Mouse (Mus musculus): Measurements from ENCODE around the gene Bco2. TPM values are rescaled to one million over a fixed set of nuclear protein-coding genes. Genes with fewer than 3 reads are reported as not detected.

Bco2 gene
- polyA plus RNA-seq, 1 experiment: not detected

- no peaks in the 10 kb centered on the region for H3K27me3 ChIP-seq (ENCODE audit: control insufficient read depth, insufficient read depth, low read length, poor library complexity, severe bottlenecking)
- no peak overlapping the region for H3K4me3 ChIP-seq (ENCODE audit: low read depth, low read length)
- H3K9ac ChIP-seq (ENCODE audit: low read depth, poor library complexity, severe bottlenecking): no peak overlapping the region
- no peak for TF ChIP-seq CTCF (IDR thresholded peaks at IDR 0.05; ENCODE audit: low read depth, low read length)
- TF ChIP-seq EP300 (IDR thresholded peaks at IDR 0.05; ENCODE audit: insufficient read depth, low read depth, low read length): no peak
- no peak for TF ChIP-seq POLR2A (IDR thresholded peaks at IDR 0.05; ENCODE audit: insufficient read depth, low read length)
- H3K27ac ChIP-seq (ENCODE audit: insufficient read depth, low read length): no peak overlapping the region
- no peaks in the 10 kb centered on the region for H3K9me3 ChIP-seq (replicated peaks; ENCODE audit: control insufficient read depth, insufficient read depth, low read length, poor library complexity, severe bottlenecking)
- no peaks in the 10 kb centered on the region for H3K4me1 ChIP-seq (ENCODE audit: control insufficient read depth, insufficient read depth, low read length)
- no peaks in the 10 kb centered on the region; the same call in 1 of the 2 replicates for H3K36me3 ChIP-seq (ENCODE audit: control insufficient read depth, insufficient read depth, low read length, poor library complexity, severe bottlenecking)
Measured at GRCm38 (mm10) chr9:50520748-50521147, 34.2 kb downstream of the Bco2 start.

DNA sequence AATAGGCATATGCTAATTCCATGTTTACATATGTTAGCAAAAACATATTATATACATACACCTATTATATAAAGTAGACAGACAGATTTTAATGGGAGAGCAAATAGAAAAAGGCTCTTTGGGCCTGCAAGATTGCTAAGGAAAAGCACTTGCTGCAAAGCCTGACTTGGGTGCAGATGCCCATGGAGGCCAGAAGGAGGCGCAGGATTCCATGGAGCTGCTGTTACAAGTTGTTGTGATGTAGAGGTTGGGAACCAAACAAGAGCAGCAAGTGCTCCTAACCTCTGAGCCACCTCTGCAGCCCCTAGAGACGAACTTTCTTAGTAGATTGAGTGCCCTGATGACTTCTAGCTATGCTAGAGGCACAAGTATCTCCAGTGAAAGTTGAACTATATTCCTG lies 36.2 kb downstream of the Bco2 start:
- no peaks in the 10 kb centered on the region; the same call in 1 of the 2 replicates for H3K36me3 ChIP-seq (ENCODE audit: control insufficient read depth, insufficient read depth, low read length, poor library complexity, severe bottlenecking)
- no peaks in the 10 kb centered on the region for H3K27me3 ChIP-seq (ENCODE audit: control insufficient read depth, insufficient read depth, low read length, poor library complexity, severe bottlenecking)
- no peaks in the 10 kb centered on the region for H3K9me3 ChIP-seq (replicated peaks; ENCODE audit: control insufficient read depth, insufficient read depth, low read length, poor library complexity, severe bottlenecking)
- H3K4me1 ChIP-seq (ENCODE audit: control insufficient read depth, insufficient read depth, low read length): no peaks in the 10 kb centered on the region
- H3K9ac ChIP-seq (ENCODE audit: low read depth, poor library complexity, severe bottlenecking): no peak overlapping the region
- H3K4me3 ChIP-seq (ENCODE audit: low read depth, low read length): no peak overlapping the region
- H3K27ac ChIP-seq (ENCODE audit: insufficient read depth, low read length): no peak overlapping the region
- TF ChIP-seq EP300 (IDR thresholded peaks at IDR 0.05; ENCODE audit: insufficient read depth, low read depth, low read length) (no peak), CTCF (IDR thresholded peaks at IDR 0.05; ENCODE audit: low read depth, low read length) (peak; percentile 81)

GRCm38 (mm10) chr9:50515462-50515861 lies 39.5 kb downstream of the Bco2 start:
- no peak overlapping the region for H3K9ac ChIP-seq (ENCODE audit: low read depth, poor library complexity, severe bottlenecking)
- H3K4me1 ChIP-seq (ENCODE audit: control insufficient read depth, insufficient read depth, low read length): peaks cover 2% of the 10 kb centered on the region
- no peak overlapping the region for H3K27ac ChIP-seq (ENCODE audit: insufficient read depth, low read length)
- TF ChIP-seq CTCF (IDR thresholded peaks at IDR 0.05; ENCODE audit: low read depth, low read length): no peak
- TF ChIP-seq POLR2A (IDR thresholded peaks at IDR 0.05; ENCODE audit: insufficient read depth, low read length): no peak
- TF ChIP-seq EP300 (IDR thresholded peaks at IDR 0.05; ENCODE audit: insufficient read depth, low read depth, low read length): no peak
- H3K36me3 ChIP-seq (ENCODE audit: control insufficient read depth, insufficient read depth, low read length, poor library complexity, severe bottlenecking): no peaks in the 10 kb centered on the region
- no peaks in the 10 kb centered on the region for H3K27me3 ChIP-seq (ENCODE audit: control insufficient read depth, insufficient read depth, low read length, poor library complexity, severe bottlenecking)
- no peak overlapping the region for H3K4me3 ChIP-seq (ENCODE audit: low read depth, low read length)
- H3K9me3 ChIP-seq (replicated peaks; ENCODE audit: control insufficient read depth, insufficient read depth, low read length, poor library complexity, severe bottlenecking): no peaks in the 10 kb centered on the region

DNA sequence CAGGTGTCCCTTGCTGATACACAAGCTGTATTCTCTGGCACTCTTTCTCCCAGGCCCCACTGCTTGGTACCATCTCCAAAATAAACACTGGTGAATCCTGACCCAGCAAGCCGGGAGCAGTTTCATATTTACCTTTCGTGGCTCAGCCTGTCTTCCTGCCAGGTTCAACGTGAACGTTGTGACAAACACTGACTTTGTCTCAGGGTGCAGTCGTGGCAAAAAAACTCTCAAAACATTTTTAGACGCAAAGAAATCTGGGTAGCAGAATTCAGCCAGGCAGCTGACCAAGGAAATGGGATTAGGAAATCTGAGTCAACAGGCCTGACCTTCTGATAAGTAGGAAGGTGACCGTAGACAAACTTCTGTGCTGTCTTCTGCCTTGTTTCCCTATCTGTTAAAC lies 47.4 kb downstream of the Bco2 start:
- no peaks in the 10 kb centered on the region for H3K36me3 ChIP-seq (ENCODE audit: control insufficient read depth, insufficient read depth, low read length, poor library complexity, severe bottlenecking)
- H3K4me1 ChIP-seq (ENCODE audit: control insufficient read depth, insufficient read depth, low read length): no peaks in the 10 kb centered on the region
- H3K27me3 ChIP-seq (ENCODE audit: control insufficient read depth, insufficient read depth, low read length, poor library complexity, severe bottlenecking): no peaks in the 10 kb centered on the region
- H3K9me3 ChIP-seq (replicated peaks; ENCODE audit: control insufficient read depth, insufficient read depth, low read length, poor library complexity, severe bottlenecking): no peaks in the 10 kb centered on the region
- H3K9ac ChIP-seq (ENCODE audit: low read depth, poor library complexity, severe bottlenecking): no peak overlapping the region
- H3K4me3 ChIP-seq (ENCODE audit: low read depth, low read length): no peak overlapping the region
- TF ChIP-seq EP300 (IDR thresholded peaks at IDR 0.05; ENCODE audit: insufficient read depth, low read depth, low read length): no peak
- TF ChIP-seq CTCF (IDR thresholded peaks at IDR 0.05; ENCODE audit: low read depth, low read length): no peak
- TF ChIP-seq POLR2A (IDR thresholded peaks at IDR 0.05; ENCODE audit: insufficient read depth, low read length): no peak
- no peak overlapping the region for H3K27ac ChIP-seq (ENCODE audit: insufficient read depth, low read length)

- Histone ChIP-seq H3K4me1 (ENCODE audit: control insufficient read depth, insufficient read depth, low read length) (no peaks in the 10 kb centered on the region), H3K9ac (ENCODE audit: low read depth, poor library complexity, severe bottlenecking) (no peak overlapping the region), H3K27ac (ENCODE audit: insufficient read depth, low read length) (no peak overlapping the region), H3K36me3 (ENCODE audit: control insufficient read depth, insufficient read depth, low read length, poor library complexity, severe bottlenecking) (no peaks in the 10 kb centered on the region), H3K4me3 (ENCODE audit: low read depth, low read length) (no peak overlapping the region), H3K9me3 (replicated peaks; ENCODE audit: control insufficient read depth, insufficient read depth, low read length, poor library complexity, severe bottlenecking) (no peaks in the 10 kb centered on the region), H3K27me3 (ENCODE audit: control insufficient read depth, insufficient read depth, low read length, poor library complexity, severe bottlenecking) (no peaks in the 10 kb centered on the region)
- TF ChIP-seq EP300 (IDR thresholded peaks at IDR 0.05; ENCODE audit: insufficient read depth, low read depth, low read length) (no peak), POLR2A (IDR thresholded peaks at IDR 0.05; ENCODE audit: insufficient read depth, low read length) (no peak), CTCF (IDR thresholded peaks at IDR 0.05; ENCODE audit: low read depth, low read length) (no peak)
Measured at GRCm38 (mm10) chr9:50505405-50505804, 49.6 kb downstream of the Bco2 start.

- H3K27ac ChIP-seq (ENCODE audit: insufficient read depth, low read length): no peak overlapping the region
- no peak overlapping the region for H3K4me3 ChIP-seq (ENCODE audit: low read depth, low read length)
- H3K4me1 ChIP-seq (ENCODE audit: control insufficient read depth, insufficient read depth, low read length): no peaks in the 10 kb centered on the region
- H3K9ac ChIP-seq (ENCODE audit: low read depth, poor library complexity, severe bottlenecking): no peak overlapping the region
- TF ChIP-seq EP300 (IDR thresholded peaks at IDR 0.05; ENCODE audit: insufficient read depth, low read depth, low read length) (no peak), POLR2A (IDR thresholded peaks at IDR 0.05; ENCODE audit: insufficient read depth, low read length) (no peak), CTCF (IDR thresholded peaks at IDR 0.05; ENCODE audit: low read depth, low read length) (no peak)
- H3K27me3 ChIP-seq (ENCODE audit: control insufficient read depth, insufficient read depth, low read length, poor library complexity, severe bottlenecking): no peaks in the 10 kb centered on the region
- no peaks in the 10 kb centered on the region for H3K9me3 ChIP-seq (replicated peaks; ENCODE audit: control insufficient read depth, insufficient read depth, low read length, poor library complexity, severe bottlenecking)
- no peaks in the 10 kb centered on the region for H3K36me3 ChIP-seq (ENCODE audit: control insufficient read depth, insufficient read depth, low read length, poor library complexity, severe bottlenecking)
Measured at GRCm38 (mm10) chr9:50502949-50503348, 52.0 kb downstream of the Bco2 start.

All from ES-Bruce4 (cell line).